Mouse (Mus musculus) adrenal gland, adult 8-10 months (tissue): ENCODE data around the gene Slc3a2. TPM values are rescaled to one million over a fixed set of nuclear protein-coding genes. Genes with fewer than 3 reads are reported as not detected.
"Not testable (repeated sequence)": the region's sequence is repeated elsewhere in the genome, so short reads cannot be mapped to it uniquely, and the experiment has no call there.

Source experiments
- DNase-seq: peaks from one replicate; pipeline ENCODE4 v3.0.0; 2022
- total RNA-seq, 4 experiments: library from RNA; stranded (reverse); gene quantifications; 2 replicates each; pipeline ENCODE4 v1.2.4; 2022

The Slc3a2 gene
- total RNA-seq = 100 to 1,000 TPM; 210 to 266 (median 246) TPM

DNA sequence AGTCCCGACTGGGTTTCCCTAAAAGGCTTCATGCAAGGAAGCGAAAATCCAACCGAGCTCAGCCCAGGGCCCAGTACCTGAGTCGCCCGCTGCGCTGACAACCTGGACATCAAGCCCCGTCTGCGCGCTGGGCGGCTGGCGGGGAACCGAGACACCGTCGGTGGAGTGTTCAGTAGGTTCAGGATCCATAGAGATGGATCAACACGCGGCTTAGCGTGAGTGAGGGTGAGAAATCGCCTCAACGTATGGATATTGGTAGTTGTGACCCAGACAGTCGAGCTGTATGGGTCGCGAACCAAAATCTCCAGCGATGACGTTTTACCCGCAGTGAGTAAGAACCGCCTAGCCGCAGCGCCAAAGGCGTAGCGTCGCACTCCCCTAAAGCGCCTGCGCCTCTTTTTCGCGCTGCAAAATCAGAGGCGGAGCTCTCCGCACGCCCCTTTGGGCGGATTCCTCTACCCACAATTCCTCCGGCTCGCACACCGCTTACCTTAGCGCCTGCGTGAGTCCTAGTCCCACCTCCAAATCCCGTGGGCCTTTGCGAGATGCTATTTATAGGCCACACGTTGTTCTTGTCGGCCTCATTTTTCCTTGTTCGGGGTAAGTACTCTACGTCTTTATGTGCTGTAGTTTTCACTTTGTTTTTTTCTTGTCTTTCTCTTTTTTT is at the start of gene Slc3a2:
Gene Slc3a2 (minus strand): TSS at position 463 of the 667 bp plus-strand sequence.
- DNase-seq = peak; percentile 96

DNA sequence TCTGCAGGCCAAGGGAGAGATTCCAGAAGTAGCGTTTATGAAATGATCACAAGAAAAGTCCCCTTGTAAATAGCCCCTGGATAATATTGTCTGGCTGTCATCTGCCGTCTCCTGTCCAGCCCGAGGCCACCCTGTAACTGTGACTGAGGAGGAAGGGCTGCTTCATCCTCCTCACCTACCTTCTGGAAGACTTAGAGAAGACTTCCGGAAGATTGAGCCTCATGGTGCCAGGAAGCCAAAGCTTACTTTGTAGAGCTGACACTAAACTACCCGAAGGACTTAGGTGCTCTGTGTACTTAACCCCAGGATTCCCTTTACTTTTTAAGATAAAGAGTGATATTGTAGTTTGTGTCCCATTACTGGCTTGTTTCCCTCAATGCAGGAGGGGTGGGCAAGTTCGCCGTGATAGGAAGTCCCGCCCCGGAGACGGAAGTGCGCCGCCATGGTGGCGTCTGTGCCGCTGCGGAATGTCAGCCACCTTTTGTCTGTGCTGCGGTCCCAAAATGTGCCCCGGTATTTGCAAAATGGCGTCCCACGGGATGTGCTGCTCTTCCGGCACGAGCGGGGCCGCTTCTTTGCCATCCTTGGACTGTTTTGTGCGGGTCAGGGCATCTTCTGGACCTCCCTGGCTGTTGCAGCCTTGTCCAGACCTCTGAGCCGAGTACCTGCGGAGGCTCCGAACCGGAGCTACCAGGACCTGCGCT is 47.5 kb upstream of the Slc3a2 start, which contains the start of gene Tmem223:
Gene Tmem223 (plus strand): TSS at position 430 of the 704 bp plus-strand sequence.
- DNase-seq = peak; percentile 75

DNA sequence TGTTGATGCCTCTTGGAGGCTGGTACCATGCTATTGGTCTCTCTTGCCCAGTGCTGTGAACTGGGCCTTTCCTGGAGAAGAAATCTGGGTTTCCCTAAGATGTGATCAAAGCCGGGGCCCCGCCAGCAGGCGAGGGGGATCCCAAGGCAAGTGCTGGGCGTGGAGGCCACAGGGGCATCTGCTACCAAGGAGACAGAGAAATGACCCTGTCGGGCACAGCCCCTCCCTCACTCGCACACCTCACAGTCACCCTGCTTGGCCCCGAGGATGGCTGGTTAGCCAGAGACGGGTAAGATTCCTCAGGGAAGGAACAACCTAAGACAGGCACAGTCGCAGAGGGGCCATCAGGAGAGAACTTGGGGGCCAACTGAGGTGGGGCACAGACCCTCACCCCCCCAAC is 42.4 kb upstream of the Slc3a2 start:
- DNase-seq = no peak

DNA sequence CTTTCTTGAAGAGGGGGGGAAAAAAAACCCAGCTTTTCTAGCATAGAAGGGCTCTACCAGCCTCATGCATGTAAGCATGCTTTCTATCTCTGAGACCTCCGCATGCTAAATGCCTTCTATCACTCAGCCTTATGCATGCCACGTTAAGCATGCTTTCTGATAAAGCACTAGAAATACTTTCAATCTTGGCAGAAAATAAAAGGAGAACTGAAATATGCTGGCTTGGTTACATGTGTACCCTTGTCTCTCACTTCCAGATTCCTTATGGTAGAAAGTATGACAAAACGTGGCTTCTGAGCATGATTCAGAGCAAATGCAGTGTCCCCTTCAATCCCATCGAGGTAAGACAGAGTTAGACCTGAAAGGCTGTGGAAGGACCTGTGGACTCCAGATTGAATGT is 40.1 kb upstream of the Slc3a2 start:
- no peak for DNase-seq

DNA sequence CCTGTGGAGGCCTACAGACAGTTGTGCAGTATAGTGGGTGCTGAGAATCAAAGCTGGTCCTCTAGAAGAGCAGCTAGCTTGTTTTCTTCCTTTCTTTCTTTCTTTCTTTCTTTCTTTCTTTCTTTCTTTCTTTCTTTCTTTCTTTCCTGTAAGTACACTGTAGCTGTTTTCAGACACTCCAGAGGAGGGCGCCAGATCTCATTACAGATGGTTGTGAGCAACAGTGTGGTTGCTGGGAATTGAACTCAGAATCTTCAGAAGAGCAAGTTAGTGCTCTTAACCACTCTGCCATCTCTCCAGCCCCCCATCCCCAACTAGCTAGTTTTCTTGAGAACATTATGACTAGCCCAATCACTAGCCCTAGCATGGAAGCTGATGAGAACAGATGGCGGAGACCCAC is 37.6 kb upstream of the Slc3a2 start:
- DNase-seq = no peak

DNA sequence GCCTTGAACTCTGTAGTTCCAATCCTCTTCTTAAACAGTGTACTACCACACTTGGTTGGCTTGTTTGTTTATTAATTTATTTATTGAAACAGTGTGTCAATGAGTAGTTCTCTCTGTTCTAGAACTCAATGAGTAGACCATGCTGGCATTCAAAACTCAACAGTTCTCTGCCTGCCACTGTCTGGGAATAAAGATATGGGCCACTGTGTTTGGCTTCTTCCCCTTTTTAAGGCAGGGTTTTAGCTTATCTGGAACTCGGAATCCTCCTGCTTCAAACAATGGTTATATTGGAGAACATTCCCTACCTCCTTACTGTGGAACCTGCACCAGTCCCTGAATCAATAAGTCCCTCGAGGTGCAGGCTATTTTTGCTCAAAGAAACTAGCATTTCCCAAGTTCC is 35.7 kb upstream of the Slc3a2 start:
- no peak for DNase-seq

DNA sequence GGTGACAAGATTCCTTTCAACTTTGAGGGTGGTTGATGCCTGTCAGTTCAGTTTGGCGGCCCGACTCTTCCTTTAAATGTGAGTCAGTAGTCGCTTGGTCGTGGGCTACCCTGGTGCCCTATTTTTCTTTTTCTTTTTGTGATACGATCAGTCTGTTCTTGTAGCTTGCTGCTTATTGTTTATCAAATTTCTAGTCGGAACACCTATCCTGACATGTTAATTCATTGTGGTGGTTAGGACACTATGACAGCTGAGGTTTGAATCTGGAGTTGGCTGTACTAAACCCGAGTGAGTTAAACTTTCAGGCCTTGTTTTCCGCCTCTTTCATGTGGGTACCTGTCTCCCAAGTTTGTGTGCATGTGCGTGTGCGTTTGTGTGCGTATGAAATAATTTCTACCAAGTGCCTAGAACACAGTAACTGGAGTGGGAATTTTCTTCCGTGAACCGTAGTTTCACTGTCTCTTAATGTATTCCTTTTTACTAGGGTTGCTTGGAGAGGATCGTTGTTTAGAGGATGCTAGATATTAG is 34.4 kb upstream of the Slc3a2 start:
- DNase-seq = no peak

DNA sequence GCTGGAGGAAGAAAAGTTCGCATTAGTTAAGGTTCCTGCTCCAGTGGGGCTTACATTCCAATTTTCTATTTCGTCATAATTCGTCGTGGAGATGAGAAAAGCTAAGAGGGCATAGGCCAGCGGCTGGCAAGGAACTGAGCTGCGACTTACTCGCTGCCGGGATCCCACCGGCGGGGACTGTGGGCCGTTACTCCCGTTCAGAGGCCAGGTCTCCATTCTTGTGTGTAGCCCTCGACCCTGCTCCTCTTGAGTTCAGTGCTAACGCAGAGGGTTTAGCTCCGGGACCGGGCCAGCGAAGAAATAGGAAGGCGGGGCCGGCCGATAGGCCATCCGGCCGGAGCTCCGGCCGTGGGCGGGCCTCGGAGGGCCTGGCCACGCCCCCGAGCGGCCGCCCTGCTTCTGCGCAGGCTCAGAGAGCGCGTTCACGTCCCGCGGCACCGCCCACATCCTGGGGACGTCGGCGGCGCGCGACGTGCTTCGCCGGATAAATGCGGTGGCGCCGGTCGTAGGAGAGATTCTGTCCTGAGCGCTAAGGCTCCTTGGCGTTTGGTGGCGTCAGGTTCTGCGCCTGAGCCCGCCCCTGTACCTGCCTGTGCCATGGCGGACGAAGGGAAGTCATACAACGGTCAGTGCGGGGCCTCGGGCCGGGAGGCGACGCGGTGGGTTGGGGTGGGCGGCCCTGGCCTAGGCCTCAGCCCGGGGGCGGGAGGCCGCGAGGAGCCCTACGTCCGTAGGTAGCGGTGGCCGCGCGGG is 33.6 kb upstream of the Slc3a2 start, which contains the start of gene Nxf1:
Gene Nxf1 (plus strand): TSS at position 439 of the 753 bp plus-strand sequence.
- DNase-seq = peak; percentile 86

DNA sequence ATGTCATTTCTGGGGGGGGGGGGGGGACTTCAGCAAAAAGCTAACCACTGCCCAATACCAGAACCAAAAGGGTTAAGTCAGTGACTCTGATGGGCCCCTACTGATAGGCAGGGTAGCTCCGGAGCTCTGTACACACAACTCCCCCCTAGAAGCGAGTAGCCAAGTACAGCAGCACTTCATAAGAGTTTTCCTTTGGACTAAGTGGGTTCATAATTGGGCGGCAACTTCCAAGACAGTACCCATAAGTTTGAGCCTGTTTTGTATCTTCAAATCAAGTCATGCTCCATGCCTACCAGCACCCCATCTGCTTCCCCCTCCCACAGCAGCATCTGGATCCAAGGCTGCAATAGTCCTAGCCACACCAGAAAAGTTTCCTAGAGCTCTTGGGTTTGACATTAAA is 32.5 kb upstream of the Slc3a2 start:
- no peak for DNase-seq

DNA sequence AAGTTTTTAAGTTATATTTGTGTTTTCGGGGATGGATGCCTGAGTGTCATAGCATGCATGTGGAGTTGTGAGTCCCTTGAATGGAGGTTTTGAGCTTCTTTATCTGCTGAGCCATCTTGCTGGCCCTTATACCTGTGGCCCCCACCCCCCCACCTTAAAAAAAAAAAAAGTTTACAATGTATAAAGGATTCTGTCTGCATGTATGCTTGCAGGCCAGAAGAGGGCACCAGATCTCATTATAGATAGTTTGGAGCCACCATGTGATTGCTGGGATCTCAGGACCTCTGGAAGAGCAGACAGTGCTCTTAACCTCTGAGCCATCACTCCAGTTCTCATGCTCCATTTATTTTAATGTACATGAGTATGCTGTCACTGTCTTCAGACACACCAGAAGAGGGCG is 24.2 kb upstream of the Slc3a2 start:
- no peak for DNase-seq

DNA sequence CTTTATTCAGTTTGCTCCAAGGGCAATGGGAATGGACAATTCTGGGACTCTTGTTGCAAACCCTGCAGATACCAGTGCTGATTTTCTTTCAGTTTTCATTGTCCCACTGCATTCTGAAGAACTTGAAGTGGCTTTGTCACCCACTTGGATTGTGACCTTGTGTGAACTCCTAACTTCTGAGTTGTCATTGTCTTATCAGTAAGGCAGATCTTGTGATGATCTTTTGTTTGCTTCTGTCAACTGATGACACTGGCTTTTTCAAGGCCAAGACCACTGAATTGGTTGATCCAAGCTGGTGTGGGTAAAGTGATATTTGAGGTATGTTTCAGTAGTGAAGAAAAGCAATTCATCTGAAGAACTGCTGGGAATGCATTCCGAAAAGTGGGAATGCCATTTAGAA is 22.2 kb upstream of the Slc3a2 start:
- DNase-seq = no peak

DNA sequence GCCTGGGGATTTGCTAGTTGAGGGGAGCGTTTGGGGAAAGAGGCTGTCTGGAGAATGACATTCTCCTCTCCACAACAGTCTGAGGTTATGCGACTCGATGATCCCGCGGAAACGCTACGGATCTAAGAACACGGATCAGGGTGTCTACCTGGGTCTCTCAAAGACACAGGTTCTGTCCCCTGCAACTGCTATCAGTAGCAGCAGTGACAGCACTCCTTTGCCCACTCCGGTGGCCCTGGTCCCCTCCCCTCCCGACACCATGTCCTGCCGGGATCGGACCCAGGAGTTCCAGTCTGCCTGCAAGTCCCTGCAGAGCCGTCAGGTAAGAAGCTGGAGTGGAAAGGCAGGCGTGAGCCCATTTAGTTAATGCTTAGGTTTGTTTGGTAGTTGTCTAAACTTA is 19.0 kb upstream of the Slc3a2 start:
- no peak for DNase-seq

DNA sequence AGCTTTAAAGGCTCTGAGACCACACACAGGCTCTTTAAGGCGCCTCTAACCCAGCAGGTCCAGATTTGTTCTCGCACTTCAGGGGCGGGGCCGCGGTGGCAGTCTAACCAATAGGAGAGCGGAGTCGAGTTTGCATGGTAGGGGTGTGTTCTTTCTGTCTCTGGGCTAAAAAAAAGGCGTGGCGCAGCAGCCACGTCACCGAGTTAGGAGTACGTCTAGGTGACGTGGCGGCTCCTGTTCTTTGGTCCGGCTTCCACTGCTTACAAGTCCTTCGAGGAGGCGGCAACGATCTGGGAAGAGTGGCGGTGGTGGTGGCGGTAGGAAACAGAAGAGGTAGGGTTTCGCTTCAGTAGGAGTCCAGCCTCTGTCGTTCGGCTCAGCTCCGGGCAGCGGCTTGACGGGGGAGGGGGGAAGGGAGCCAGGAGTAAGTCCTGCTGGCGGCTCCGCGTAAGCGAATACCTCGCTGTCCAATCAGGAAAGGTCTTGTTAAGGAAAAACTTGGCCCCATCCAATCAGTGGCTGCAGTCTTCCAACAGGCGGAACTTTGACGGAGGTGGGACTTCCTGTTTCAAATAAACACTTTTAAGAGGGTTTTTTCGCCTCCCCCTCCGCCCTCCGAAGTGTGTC is 18.2 kb upstream of the Slc3a2 start, which contains the start of gene Stx5a:
Gene Stx5a (plus strand): TSS at position 171 of the 627 bp plus-strand sequence.
- peak; percentile 96 for DNase-seq

DNA sequence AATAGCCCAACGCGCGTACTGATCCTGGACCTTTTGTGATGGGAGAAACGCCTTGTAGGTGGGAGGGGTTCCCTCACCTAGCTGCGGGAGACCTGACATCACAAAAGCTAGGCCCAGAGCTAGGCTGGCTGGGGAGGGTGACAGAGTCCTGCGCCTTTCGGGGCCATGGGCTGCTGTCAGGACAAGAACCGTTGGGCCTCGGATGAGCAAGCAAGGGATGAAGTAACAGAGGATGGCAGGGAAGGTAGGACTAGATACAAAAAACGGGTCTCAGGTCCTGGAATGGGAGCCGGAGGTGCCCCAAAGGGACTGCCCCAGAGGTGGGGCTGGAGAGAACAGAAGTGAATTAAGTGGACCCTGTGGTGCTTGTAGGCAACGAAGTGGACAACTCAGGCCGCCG is 17.4 kb upstream of the Slc3a2 start, which contains the start of gene 1700092M07Rik:
Gene 1700092M07Rik (plus strand): TSS at position 116 of the 400 bp plus-strand sequence.
- DNase-seq = no peak

DNA sequence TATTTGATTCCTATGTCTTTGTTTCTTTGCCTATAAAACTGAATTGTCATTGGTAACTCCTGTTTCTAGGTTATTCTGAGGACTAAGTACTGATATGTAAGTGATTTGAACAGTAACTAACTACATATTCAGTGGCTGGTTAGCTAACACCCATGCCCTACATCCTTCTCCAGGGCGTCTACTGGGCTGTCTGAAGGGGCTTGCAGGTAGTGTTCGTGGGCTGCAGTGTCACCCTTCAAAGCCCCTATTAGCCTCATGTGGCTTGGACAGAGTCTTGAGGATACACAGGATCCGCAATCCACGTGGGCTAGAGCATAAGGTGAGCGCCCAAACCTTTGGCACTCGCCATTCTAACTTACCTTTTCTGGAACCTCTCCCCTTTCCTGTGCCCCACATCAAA is 16.5 kb upstream of the Slc3a2 start:
- no peak for DNase-seq

DNA sequence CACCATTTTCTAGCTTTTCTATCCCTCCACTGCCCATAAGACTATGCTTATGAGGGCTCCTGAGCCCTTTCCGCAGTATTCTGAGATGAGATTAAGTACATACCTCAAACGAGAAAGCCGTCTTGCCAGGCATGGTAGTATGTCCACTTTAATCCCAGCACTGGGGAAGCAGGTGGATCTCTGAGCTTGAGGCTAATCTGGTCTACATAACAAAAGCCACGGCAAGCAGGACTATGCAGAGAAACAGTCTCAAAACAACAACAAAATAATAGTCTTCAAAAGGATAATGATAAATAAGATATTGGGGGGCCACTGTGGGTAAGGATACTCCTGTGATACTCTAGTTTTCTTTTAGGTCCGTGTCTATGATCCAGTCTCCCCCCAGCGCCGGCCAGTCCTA is 15.7 kb upstream of the Slc3a2 start:
- DNase-seq = no peak

DNA sequence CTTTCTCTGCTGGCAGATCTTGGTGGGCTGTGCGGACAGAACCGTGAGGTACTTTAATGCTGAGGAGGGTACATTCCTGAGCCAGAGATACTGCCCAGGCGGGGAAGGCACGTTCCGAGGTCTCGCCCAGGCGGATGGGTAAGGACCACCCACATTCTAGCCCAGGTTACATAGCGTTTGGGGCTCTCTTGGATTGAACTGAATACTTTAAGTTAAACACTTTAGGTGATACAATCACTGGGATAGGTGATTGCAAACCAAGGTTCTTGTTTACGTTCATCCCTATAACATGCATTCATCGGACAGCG is 12.9 kb upstream of the Slc3a2 start:
- no peak for DNase-seq

DNA sequence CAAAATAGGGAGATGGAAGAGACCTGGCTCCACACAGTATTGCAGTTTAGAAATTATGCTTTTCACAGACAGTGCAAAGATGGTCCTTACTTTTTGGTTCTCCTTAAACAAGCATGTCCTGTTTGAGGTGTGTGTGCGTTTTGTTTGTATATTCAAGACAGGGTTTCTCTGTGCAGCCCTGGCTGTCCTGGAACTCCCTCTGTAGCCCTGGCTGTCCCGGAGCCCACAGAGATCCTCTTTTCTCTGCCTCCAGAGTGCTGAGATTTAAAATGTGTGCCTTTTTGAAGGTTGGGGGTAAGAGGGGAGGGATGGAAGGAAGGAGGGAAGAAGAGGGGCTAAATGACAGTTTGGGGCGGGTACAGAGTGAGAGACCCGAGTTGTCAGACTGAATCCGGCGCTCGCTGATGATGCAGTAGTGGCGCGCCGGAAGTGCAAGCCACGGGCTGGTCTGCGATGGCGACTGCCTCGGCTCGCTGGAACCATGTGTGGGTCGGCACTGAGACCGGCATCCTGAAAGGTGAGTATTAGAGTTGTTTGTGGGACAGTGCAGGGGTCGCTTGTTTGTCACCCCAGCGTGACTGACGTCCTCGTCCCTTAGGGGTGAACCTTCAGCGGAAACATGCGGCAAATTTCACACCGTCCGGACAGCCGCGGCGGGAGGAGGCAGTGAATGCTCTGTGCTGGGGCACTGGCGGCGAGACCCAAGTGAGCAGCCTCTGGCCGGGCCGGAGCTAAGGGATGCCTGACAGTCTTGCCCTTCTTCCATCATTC is 12.4 kb upstream of the Slc3a2 start, which contains the start of gene Wdr74:
Gene Wdr74 (plus strand): TSS at position 439 of the 771 bp plus-strand sequence.
- DNase-seq = peak; percentile 83

DNA sequence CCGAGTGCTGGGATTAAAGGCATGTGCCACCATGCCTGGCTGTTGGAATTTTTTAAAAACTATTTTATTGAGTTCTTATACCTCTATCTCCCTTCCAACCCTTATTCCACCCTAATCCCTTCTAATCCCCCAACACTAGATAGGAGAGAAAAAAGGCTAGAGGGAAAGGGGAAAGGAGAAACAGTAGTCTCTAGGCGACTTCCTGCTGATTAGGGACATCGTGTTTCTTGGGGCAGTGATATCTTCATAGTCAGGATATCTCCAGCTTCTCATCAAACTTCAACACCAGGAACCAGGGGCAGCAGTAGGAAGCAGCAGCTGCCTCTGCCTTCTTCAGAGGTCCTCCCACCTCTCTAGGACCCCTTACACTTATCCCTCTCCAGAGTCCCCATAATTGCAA is 11.2 kb upstream of the Slc3a2 start:
- DNase-seq = no peak

DNA sequence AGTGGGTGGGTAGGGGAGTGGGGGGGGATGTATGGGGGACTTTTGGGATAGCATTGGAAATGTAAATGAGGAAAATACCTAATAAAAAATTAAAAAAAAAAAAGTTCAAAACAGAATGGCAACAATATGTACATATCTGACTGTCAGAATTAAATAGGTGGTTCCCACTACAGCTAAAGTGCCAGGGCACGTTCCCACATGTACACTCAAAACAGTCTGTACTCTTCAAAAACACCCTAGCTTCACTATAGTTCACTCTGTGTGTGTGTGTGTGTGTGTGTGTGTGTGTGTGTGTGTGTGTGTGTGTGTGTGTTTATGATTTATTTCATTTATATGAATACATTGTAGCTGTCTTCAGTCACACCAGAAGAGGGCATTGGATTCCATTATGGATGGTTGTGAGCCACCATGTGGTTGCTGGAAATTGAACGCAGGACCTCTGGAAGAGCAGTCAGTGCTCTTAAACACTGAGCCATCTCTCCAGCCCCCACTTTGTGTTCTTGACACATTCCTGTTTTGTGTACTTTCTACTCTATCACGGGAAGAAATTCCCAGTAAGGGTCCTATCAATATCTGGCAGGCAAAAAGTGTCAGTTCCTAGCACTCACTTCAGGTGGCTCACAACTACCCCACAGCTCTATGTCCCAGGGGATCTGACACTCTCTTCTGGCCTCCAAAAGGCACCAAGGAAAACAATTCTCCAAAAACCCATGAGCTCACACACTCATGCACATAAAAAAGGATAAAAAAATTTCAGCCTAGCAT is 5.3 kb upstream of the Slc3a2 start:
- not testable (repeated sequence) for DNase-seq
